Mouse (Mus musculus): ENCODE data around the gene Aspg.

DNA sequence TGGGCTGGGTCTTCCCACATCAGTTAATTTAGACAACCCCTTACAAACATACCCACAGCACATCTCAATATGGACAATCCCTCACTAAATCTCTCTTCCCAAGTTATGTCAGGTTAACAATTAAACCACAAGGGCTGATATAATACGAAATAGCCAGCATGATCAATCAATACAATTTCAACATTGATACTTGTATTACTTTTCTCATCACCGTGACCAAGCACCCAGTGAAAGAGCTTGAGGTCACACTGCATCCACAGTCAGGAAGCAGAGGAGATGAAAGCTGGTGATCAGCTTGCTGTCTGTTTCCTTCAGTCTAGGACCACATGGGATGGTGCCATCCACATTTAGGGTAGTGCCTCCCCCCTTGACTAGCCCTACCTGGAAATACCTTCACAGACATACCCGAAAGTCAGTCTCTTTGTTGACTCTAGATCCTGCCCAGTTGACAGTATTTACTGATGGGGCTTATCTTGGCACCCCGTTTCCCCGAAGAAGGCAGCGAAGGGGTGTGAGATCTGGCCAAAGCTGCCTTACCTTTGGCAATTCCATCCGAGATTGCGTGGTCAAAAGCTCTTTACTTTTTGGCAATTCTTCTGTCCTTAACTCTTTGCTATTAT lies 12.1 kb upstream of the Aspg start:
- no peak for TF ChIP-seq CTCF (conservative IDR thresholded peaks at IDR 0.05; ENCODE audit: insufficient read depth, insufficient read length, low read depth, low read length)
- no peak for TF ChIP-seq POLR2A (IDR thresholded peaks at IDR 0.05; ENCODE audit: low read depth, low read length)
